Mouse (Mus musculus): ENCODE measurements around the gene 4921536K21Rik. TPM values are rescaled to one million over a fixed set of nuclear protein-coding genes. Genes with fewer than 3 reads are reported as not detected.
"Not testable (repeated sequence)": the region's sequence is repeated elsewhere in the genome, so short reads cannot be mapped to it uniquely, and the experiment has no call there.

4921536K21Rik gene
- polyA plus RNA-seq, 1 experiment from 2014 or later: 0.13 TPM

- peak overlapping the region; percentile 73 for H3K9ac ChIP-seq (ENCODE audit: low read length)
- H3K4me2 ChIP-seq (ENCODE audit: low read depth, low read length): peak overlapping the region; percentile 93
- H3K4me3 ChIP-seq (replicated peaks; ENCODE audit: low read length): peak overlapping the region; percentile 62
- H3K27ac ChIP-seq (ENCODE audit: low read length): no peak overlapping the region
- no peaks in the 10 kb centered on the region for H3K36me3 ChIP-seq (ENCODE audit: control insufficient read depth, insufficient read depth, low read length)
- H3K9me3 ChIP-seq (replicated peaks; ENCODE audit: control insufficient read depth, low read length): no peaks in the 10 kb centered on the region
- peak; percentile 27; the same call in 1 of the 2 replicates for ATAC-seq (ENCODE audit: insufficient read depth, low FRiP score)
- 6% methylated on average over 16 of the region's 16 CpGs for WGBS
- H3K27me3 ChIP-seq (ENCODE audit: control insufficient read depth, insufficient read depth, low read length): no peaks in the 10 kb centered on the region
- peaks cover 20% of the 10 kb centered on the region for H3K4me1 ChIP-seq (ENCODE audit: control insufficient read depth, insufficient read depth, low read length)
Measured at GRCm38 (mm10) chr11:3912875-3913271, 18.0 kb upstream of the 4921536K21Rik start.

- 23% methylated on average over 19 of the region's 19 CpGs for WGBS
- H3K27me3 ChIP-seq (ENCODE audit: control insufficient read depth, insufficient read depth, low read length): no peaks in the 10 kb centered on the region
- no peaks in the 10 kb centered on the region for H3K36me3 ChIP-seq (ENCODE audit: control insufficient read depth, insufficient read depth, low read length)
- peaks cover 20% of the 10 kb centered on the region for H3K4me1 ChIP-seq (ENCODE audit: control insufficient read depth, insufficient read depth, low read length)
- no peak for ATAC-seq (ENCODE audit: insufficient read depth, low FRiP score)
- H3K27ac ChIP-seq (ENCODE audit: low read length): no peak overlapping the region
- H3K4me3 ChIP-seq (replicated peaks; ENCODE audit: low read length): peak overlapping the region; percentile 62
- peak overlapping the region; percentile 73 for H3K9ac ChIP-seq (ENCODE audit: low read length)
- no peaks in the 10 kb centered on the region for H3K9me3 ChIP-seq (replicated peaks; ENCODE audit: control insufficient read depth, low read length)
- H3K4me2 ChIP-seq (ENCODE audit: low read depth, low read length): peak overlapping the region; percentile 93
Measured at GRCm38 (mm10) chr11:3912100-3912874, 17.4 kb upstream of the 4921536K21Rik start.

GRCm38 (mm10) chr11:3911440-3911839, 16.5 kb upstream of the 4921536K21Rik start:
- H3K9me3 ChIP-seq (replicated peaks; ENCODE audit: control insufficient read depth, low read length); H3K27me3 ChIP-seq (ENCODE audit: control insufficient read depth, insufficient read depth, low read length); ATAC-seq (ENCODE audit: insufficient read depth, low FRiP score); H3K36me3 ChIP-seq (ENCODE audit: control insufficient read depth, insufficient read depth, low read length); H3K9ac ChIP-seq (ENCODE audit: low read length); H3K27ac ChIP-seq (ENCODE audit: low read length): not testable (repeated sequence)
- H3K4me2 ChIP-seq (ENCODE audit: low read depth, low read length): peak overlapping the region; percentile 22
- 0 out of 2 replicates have a peak overlapping the region, but pooled peaks have one; percentile 3 for H3K4me3 ChIP-seq (replicated peaks; ENCODE audit: low read length)
- 87% methylated on average over 6 of the region's 6 CpGs for WGBS
- H3K4me1 ChIP-seq (ENCODE audit: control insufficient read depth, insufficient read depth, low read length): peaks cover 20% of the 10 kb centered on the region

GRCm38 (mm10) chr11:3910513-3911310, 15.8 kb upstream of the 4921536K21Rik start:
- Histone ChIP-seq H3K4me2 (ENCODE audit: low read depth, low read length) (peak overlapping the region; percentile 22), H3K9me3 (replicated peaks; ENCODE audit: control insufficient read depth, low read length) (no peaks in the 10 kb centered on the region), H3K9ac (ENCODE audit: low read length) (peak overlapping the region; percentile 11; the same call in 1 of the 2 replicates), H3K27me3 (ENCODE audit: control insufficient read depth, insufficient read depth, low read length) (no peaks in the 10 kb centered on the region), H3K4me1 (ENCODE audit: control insufficient read depth, insufficient read depth, low read length) (peaks cover 20% of the 10 kb centered on the region), H3K27ac (ENCODE audit: low read length) (no peak overlapping the region), H3K36me3 (ENCODE audit: control insufficient read depth, insufficient read depth, low read length) (no peaks in the 10 kb centered on the region), H3K4me3 (replicated peaks; ENCODE audit: low read length) (0 out of 2 replicates have a peak overlapping the region, but pooled peaks have one; percentile 3)
- 60% methylated on average over 5 of the region's 5 CpGs for WGBS
- no peak for ATAC-seq (ENCODE audit: insufficient read depth, low FRiP score)

GRCm38 (mm10) chr11:3909236-3909635, 14.3 kb upstream of the 4921536K21Rik start:
- Histone ChIP-seq H3K27me3 (ENCODE audit: control insufficient read depth, insufficient read depth, low read length) (no peaks in the 10 kb centered on the region), H3K36me3 (ENCODE audit: control insufficient read depth, insufficient read depth, low read length) (no peaks in the 10 kb centered on the region), H3K4me1 (ENCODE audit: control insufficient read depth, insufficient read depth, low read length) (peaks cover 20% of the 10 kb centered on the region), H3K9me3 (replicated peaks; ENCODE audit: control insufficient read depth, low read length) (no peaks in the 10 kb centered on the region), H3K4me2 (ENCODE audit: low read depth, low read length) (no peak overlapping the region), H3K4me3 (replicated peaks; ENCODE audit: low read length) (no peak overlapping the region), H3K9ac (ENCODE audit: low read length) (no peak overlapping the region), H3K27ac (ENCODE audit: low read length) (no peak overlapping the region)
- WGBS: 83% methylated on average over 4 of the region's 4 CpGs
- no peak for ATAC-seq (ENCODE audit: insufficient read depth, low FRiP score)

- Histone ChIP-seq H3K4me2 (ENCODE audit: low read depth, low read length) (no peak overlapping the region), H3K4me1 (ENCODE audit: control insufficient read depth, insufficient read depth, low read length) (0 out of 2 replicates have a peak, but pooled peaks cover under 1% of the 10 kb centered on the region), H3K9me3 (replicated peaks; ENCODE audit: control insufficient read depth, low read length) (no peaks in the 10 kb centered on the region), H3K4me3 (replicated peaks; ENCODE audit: low read length) (no peak overlapping the region), H3K27ac (ENCODE audit: low read length) (peak overlapping the region; percentile 48; the same call in 1 of the 2 replicates), H3K9ac (ENCODE audit: low read length) (no peak overlapping the region), H3K27me3 (ENCODE audit: control insufficient read depth, insufficient read depth, low read length) (no peaks in the 10 kb centered on the region), H3K36me3 (ENCODE audit: control insufficient read depth, insufficient read depth, low read length) (no peaks in the 10 kb centered on the region)
- no peak for ATAC-seq (ENCODE audit: insufficient read depth, low FRiP score)
- WGBS: 82% methylated on average over 1 of the region's 1 CpGs
Measured at GRCm38 (mm10) chr11:3905446-3905845, 10.5 kb upstream of the 4921536K21Rik start.

- Histone ChIP-seq H3K4me1 (ENCODE audit: control insufficient read depth, insufficient read depth, low read length) (no peaks in the 10 kb centered on the region), H3K9ac (ENCODE audit: low read length) (no peak overlapping the region), H3K36me3 (ENCODE audit: control insufficient read depth, insufficient read depth, low read length) (no peaks in the 10 kb centered on the region), H3K9me3 (replicated peaks; ENCODE audit: control insufficient read depth, low read length) (no peaks in the 10 kb centered on the region), H3K4me2 (ENCODE audit: low read depth, low read length) (no peak overlapping the region), H3K4me3 (replicated peaks; ENCODE audit: low read length) (no peak overlapping the region), H3K27me3 (ENCODE audit: control insufficient read depth, insufficient read depth, low read length) (no peaks in the 10 kb centered on the region), H3K27ac (ENCODE audit: low read length) (peak overlapping the region; percentile 48; the same call in 1 of the 2 replicates)
- ATAC-seq (ENCODE audit: insufficient read depth, low FRiP score): no peak
- WGBS: 77% methylated on average over 6 of the region's 6 CpGs
Measured at GRCm38 (mm10) chr11:3904673-3905072, 9.8 kb upstream of the 4921536K21Rik start.

- H3K9ac ChIP-seq (ENCODE audit: low read length): no peak overlapping the region
- H3K36me3 ChIP-seq (ENCODE audit: control insufficient read depth, insufficient read depth, low read length): no peaks in the 10 kb centered on the region
- no peaks in the 10 kb centered on the region for H3K27me3 ChIP-seq (ENCODE audit: control insufficient read depth, insufficient read depth, low read length)
- WGBS: 84% methylated on average over 5 of the region's 5 CpGs
- H3K4me3 ChIP-seq (replicated peaks; ENCODE audit: low read length): no peak overlapping the region
- H3K4me2 ChIP-seq (ENCODE audit: low read depth, low read length): no peak overlapping the region
- H3K27ac ChIP-seq (ENCODE audit: low read length): no peak overlapping the region
- ATAC-seq (ENCODE audit: insufficient read depth, low FRiP score): no peak
- H3K4me1 ChIP-seq (ENCODE audit: control insufficient read depth, insufficient read depth, low read length): no peaks in the 10 kb centered on the region
- H3K9me3 ChIP-seq (replicated peaks; ENCODE audit: control insufficient read depth, low read length): no peaks in the 10 kb centered on the region
Measured at GRCm38 (mm10) chr11:3903046-3903445, 8.1 kb upstream of the 4921536K21Rik start.

GRCm38 (mm10) chr11:3902516-3902915, 7.6 kb upstream of the 4921536K21Rik start:
- Histone ChIP-seq H3K27me3 (ENCODE audit: control insufficient read depth, insufficient read depth, low read length) (no peaks in the 10 kb centered on the region), H3K36me3 (ENCODE audit: control insufficient read depth, insufficient read depth, low read length) (no peaks in the 10 kb centered on the region), H3K27ac (ENCODE audit: low read length) (no peak overlapping the region), H3K4me1 (ENCODE audit: control insufficient read depth, insufficient read depth, low read length) (no peaks in the 10 kb centered on the region), H3K9ac (ENCODE audit: low read length) (no peak overlapping the region), H3K9me3 (replicated peaks; ENCODE audit: control insufficient read depth, low read length) (no peaks in the 10 kb centered on the region), H3K4me2 (ENCODE audit: low read depth, low read length) (no peak overlapping the region), H3K4me3 (replicated peaks; ENCODE audit: low read length) (no peak overlapping the region)
- WGBS: 79% methylated on average over 3 of the region's 3 CpGs
- ATAC-seq (ENCODE audit: insufficient read depth, low FRiP score): no peak

Measured in stomach, embryonic 16.5 days (tissue).